Mouse (Mus musculus) kidney, adult 2 months (tissue): Measurements from ENCODE around the gene Atrnl1.

ENCODE experiments used
- CTCF ChIP-seq: fragments of 200-500 bp; conservative IDR thresholded peaks from 2 replicates; pipeline ENCODE4 v1.5.1; 2011; ENCODE audit warnings: low read depth, mild to moderate bottlenecking, control low read depth, low read length, moderate library complexity, mixed read lengths; ENCODE audit not compliant: insufficient read depth, insufficient read length
- POLR2A ChIP-seq: fragments of 200-500 bp; IDR thresholded peaks from one replicate; pipeline ENCODE4 v1.6.1; 2011; ENCODE audit warnings: low read depth, low read length, control low read depth

- TF ChIP-seq POLR2A (no peak), CTCF (no peak)
Measured at GRCm38 (mm10) chr19:57988559-57989093, 377.8 kb downstream of the Atrnl1 start.
